Mouse (Mus musculus): ENCODE results near the gene D630023F18Rik. TPM values are rescaled to one million over a fixed set of nuclear protein-coding genes. Genes with fewer than 3 reads are reported as not detected.

The D630023F18Rik gene
- total RNA-seq (2021): 1 to 10 TPM in 1 of 2 experiments, not detected in 1; 1.2 TPM
- long read RNA-seq, experiment 1: 0 reads
- long read RNA-seq, experiment 2: 0 reads

GRCm38 (mm10) chr1:65122574-65123372 is at the start of gene D630023F18Rik:
Gene D630023F18Rik, minus strand, starts transcription at chr1:65123214.
- no peak for DNase-seq (ENCODE audit: low spot score in 2 of 2)

DNA sequence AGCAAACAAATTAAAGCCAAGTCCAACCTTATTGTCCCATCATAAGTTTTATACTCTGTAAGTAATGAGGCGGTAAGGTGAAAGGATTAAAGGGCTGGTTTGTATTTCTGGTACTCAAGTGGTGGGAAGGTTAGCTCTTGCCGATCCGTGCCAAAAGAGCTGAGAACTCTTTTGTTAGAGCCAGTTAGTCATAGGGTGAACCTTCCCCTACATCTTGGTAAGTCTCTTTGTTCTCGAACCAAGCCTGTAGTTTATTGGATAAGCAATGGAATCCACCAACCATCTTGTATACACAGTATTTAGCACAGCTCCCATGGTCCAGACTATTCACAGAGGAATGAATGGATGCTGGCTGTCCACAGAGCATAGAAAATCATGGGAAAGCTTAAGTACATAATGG is 48.6 kb upstream of the D630023F18Rik start:
- no peak for DNase-seq (ENCODE audit: low spot score in 2 of 2)

DNA sequence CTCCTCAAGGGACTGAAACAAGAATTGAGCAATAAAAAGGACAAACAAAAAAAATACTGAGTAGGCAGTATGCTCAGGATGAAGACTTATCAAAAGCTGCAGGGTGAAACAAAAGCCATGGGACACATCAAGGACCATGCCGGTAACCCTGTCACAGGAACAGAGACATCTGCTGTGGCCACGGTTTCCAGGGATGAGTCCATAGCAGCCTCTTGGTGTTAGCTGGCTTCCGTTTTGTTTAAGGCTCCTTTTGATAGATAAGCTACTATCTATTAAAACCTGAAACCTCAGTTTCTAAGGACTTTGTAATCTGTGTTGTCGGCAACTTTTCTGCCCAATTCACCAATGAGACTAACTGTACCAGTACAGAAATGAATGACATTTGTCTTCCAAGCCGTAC is 46.9 kb upstream of the D630023F18Rik start:
- DNase-seq (ENCODE audit: low spot score in 2 of 2): no peak

DNA sequence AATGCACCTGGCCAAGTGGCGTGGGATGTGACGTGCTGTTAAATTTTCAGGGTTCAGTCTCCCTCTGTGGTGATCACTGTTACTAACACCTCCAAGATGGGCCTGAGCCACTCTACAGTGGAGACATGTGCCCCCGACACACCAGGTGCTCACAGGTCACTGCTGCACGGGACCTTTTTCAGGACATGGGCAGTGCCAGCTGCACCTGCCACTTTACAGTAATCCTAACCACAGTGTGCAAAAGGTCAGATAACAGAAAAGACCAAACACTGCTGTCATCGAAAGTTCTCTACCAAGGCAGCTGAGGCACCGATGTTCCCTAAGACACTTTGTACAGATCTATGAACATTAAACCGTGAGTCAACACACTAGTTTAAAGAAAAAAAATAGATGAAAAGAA is 46.5 kb upstream of the D630023F18Rik start:
- no peak for DNase-seq (ENCODE audit: low spot score in 2 of 2)

- DNase-seq (ENCODE audit: low spot score in 2 of 2): no peak
Measured at GRCm38 (mm10) chr1:65167496-65167895, 44.5 kb upstream of the D630023F18Rik start.

- no peak for DNase-seq (ENCODE audit: low spot score in 2 of 2)
Measured at GRCm38 (mm10) chr1:65162210-65162609, 39.2 kb upstream of the D630023F18Rik start.

GRCm38 (mm10) chr1:65156111-65156510 is 33.1 kb upstream of the D630023F18Rik start:
- no peak for DNase-seq (ENCODE audit: low spot score in 2 of 2)

- DNase-seq (ENCODE audit: low spot score in 2 of 2): peak in 1 of 2 experiments; percentile 22
Measured at GRCm38 (mm10) chr1:65154814-65155213, 31.8 kb upstream of the D630023F18Rik start.

DNA sequence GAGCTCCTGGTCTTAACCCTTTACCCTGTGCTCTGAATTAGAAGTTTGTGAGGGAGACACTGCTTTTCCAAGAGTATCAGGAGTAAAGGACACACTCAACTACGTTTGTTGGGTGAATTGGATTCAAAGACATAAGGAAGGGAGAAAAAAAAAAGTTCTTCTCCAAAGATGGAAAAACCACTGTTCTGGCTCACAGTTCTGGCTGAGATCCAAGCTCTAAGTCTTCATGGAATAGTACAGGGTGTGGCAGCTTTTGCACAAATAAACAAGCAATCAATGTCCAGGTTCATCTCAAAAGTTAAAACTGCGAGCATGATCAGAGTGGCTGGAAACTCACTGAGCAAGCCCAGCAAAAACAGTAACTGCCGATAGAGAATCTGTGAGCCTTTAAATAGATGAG is 25.0 kb upstream of the D630023F18Rik start:
- no peak for DNase-seq (ENCODE audit: low spot score in 2 of 2)

- DNase-seq (ENCODE audit: low spot score in 2 of 2): no peak
Measured at GRCm38 (mm10) chr1:65147326-65147725, 24.3 kb upstream of the D630023F18Rik start.

DNA sequence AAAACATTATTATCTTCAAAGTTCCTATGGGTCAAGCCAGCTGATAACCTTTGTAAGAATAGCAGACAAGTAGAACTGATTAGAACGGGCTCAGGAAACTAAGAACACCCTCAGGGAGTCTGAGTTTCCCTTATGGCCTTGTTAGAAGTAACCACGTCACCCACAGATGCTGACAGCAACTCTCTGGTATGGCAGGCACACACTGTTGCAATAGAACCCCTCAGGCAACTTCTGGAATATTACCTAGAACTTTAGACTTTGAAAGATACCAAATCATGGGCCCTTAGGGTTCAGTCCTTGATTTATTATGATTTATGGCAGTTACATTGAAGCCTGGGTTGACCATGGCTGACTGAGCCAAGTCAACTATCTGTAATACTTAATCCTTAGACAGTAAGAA is 23.6 kb upstream of the D630023F18Rik start:
- DNase-seq (ENCODE audit: low spot score in 2 of 2): no peak

GRCm38 (mm10) chr1:65144783-65145182 is 21.8 kb upstream of the D630023F18Rik start:
- DNase-seq (ENCODE audit: low spot score in 2 of 2): no peak

GRCm38 (mm10) chr1:65137560-65137959 is 14.5 kb upstream of the D630023F18Rik start:
- DNase-seq (ENCODE audit: low spot score in 2 of 2): no peak

DNA sequence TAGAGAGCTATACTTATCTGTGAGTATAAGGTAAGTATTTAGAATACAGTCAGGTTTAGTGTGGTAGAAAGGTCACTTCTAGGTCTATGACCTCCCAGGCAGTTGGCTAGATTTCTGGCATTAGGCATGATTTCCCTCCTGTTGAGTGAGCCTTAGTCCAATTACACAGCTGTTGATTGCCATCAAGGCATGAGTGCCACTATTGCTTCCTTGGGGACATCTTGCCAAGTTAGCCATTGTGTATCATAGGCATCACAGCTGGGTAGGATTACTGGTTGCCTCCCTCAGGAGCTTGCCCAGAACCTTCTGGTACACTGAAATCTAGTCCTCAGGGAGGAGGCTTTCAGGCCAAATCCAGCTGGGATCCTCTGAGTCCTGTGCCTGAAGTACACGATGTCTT is 9.8 kb upstream of the D630023F18Rik start:
- DNase-seq (ENCODE audit: low spot score in 2 of 2): no peak

DNA sequence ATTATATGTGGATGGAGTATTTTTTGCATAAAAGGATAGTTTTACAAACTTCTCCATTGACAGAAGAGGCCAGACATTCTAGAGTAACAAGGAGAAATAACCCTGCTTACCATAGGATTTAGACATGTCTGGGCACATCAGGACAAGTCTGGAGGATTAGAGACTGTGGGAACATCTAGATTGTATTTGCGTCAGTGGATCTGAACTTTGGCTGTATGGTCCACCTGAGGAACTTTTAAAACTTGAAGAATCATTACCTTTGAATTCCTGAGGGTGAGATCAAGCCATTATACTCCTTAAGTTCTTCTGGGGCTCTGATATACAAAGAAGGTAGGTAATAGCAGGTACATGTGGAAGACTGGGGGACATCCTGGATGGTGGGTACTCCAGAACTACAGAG is 8.7 kb upstream of the D630023F18Rik start:
- no peak for DNase-seq (ENCODE audit: low spot score in 2 of 2)

DNA sequence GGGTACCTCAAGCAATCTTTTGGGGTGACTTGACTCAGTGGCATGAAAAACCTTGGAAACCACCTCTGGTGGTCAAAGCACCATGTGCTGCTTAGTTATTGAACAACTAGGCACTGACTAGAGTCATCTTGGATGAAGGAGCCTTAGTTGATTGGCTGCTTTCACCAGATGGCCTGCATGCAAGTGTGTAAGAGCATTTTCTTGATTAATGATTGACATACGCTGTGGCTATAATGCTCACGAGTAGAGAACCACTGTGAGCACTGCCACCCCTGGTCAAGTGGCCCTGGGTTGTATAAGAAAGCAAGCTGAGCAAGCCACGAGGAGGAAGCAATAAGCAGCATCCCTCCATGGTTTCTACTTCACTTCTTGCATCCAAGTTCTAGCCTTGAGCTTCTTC is 7.2 kb upstream of the D630023F18Rik start:
- DNase-seq (ENCODE audit: low spot score in 2 of 2): no peak

DNA sequence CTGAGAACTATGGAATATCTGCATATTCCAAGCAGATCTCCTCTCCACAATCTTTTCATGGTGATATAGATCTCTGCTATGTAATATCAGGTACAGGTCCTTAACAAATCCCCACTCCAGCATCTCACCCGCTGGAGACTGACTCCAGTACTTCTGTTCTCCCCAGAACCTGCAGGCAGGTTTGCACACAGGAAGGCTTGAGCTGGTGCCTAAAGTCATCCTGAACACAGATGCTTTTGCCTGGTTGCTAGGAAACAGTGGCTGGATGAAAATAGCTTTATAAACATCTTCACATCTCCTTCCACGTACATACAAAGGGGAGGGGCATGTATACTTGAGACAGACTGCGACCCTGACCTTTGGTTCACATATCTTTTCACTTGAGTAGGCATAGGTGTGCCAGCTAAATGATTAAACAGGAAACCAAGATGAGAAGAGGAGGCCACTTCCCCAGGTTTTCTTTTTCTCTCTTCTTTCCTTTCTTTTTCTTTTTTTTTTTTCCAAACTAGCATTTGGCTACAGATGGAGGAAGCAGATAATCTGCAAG is 6.7 kb upstream of the D630023F18Rik start:
- DNase-seq (ENCODE audit: low spot score in 2 of 2): no peak

GRCm38 (mm10) chr1:65119438-65119837 is 3.6 kb downstream of the D630023F18Rik start, which contains the start of gene Gm28845:
Gene Gm28845, minus strand, starts transcription at chr1:65119558.
- DNase-seq (ENCODE audit: low spot score in 2 of 2): no peak

DNA sequence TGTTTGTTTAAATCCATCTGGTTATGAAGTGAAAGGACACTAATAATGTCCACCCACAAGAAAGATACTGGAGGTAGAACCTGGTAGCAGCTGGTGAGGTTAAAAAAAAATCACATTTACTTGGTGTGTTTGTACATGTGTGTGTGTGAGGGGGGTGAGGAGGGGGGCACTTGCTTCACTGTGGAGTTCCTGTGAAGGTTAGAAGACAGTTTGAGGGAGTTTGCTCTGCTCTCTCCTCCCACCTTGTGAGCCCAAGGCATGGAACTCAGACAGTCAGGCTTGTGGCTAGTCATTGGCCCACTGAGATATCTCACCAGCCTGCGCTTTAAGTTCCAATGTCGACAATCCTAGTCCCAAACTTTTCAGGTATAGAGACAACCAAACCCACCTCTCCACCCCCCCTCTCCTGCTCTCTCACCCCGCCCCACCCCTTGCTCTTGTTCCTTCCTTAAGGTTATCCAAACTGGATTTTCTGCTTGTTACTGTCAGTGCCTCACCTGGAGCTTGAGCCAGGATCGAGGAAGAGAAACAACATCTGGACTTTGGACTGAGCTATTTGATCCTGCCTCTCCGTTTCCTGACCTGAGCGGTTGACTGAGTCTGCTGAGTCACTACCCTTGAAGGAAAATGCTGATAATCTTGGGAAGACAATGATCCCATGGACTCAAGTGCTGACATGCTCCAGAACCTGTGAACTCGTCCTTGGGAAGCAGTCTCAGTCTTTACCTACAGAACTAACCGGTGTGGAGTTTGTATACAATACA is 4.7 kb downstream of the D630023F18Rik start:
- no peak for DNase-seq (ENCODE audit: low spot score in 2 of 2)

DNA sequence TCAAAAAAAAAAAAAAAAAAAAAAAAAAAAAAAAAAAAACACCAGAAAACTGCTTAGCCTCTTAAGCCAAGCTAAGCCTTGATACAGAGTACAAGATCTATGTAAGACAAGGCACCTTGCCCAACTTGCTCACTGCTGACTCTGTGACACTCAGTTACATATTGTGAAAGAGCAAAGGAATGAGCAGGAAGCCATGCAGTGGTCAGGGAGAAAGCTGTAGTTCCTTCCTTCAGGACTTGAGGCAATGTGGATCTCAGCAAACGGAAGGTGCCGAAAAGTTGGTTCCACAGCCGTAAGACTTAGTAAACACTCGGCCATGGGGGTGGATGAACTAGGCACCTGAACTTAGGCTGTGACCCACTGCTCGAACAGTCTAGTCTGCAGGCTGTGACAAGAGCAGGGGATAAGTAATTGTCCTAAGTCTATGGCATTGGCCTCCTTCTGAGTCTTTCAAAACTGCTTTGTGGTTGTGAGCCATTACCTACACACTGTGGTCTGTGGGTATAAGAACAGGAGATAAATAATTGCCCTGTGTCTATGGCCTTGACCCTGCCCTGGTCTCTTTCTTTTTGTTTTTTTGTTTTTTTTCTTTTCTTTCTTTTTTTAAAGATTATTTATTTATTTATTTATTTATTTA is 9.4 kb downstream of the D630023F18Rik start:
- DNase-seq (ENCODE audit: low spot score in 2 of 2): no peak

DNA sequence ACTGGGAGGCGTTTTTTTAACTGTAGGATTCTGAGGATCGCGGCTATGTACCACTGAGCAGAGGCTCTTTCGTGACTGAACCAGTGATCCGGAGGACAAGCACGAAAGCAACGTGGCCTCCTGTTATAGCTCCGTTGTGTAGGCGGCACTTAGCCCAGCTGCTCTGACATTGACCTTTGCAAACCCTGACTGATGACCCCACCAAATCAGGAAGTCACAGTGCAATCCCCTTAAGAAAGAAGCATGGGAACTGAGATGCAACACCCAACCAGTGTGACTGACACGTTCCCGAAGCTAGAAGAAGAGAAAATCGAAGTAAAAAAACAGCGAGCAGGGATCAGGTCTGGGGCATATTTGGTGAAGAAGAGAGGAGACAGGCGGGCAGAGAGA is 10.2 kb downstream of the D630023F18Rik start:
- DNase-seq (ENCODE audit: low spot score in 2 of 2): no peak

Data from adrenal gland, postnatal 4 days (tissue).